Mouse (Mus musculus): ENCODE data around the gene Gm20388.

GRCm38 (mm10) chr8:120530954-120531656, 620.5 kb downstream of the Gm20388 start:
- TF ChIP-seq TAL1 (IDR thresholded peaks at IDR 0.05; ENCODE audit: low read length) (no peak), GATA1 (IDR thresholded peaks at IDR 0.05; ENCODE audit: low read length) (no peak)

Measured in erythroblast, embryonic 14.5 days (primary cell).